Mouse (Mus musculus): Measurements from ENCODE around the gene Thoc2. TPM values are rescaled to one million over a fixed set of nuclear protein-coding genes. Genes with fewer than 3 reads are reported as not detected.
"Not testable (repeated sequence)": the region's sequence is repeated elsewhere in the genome, so short reads cannot be mapped to it uniquely, and the experiment has no call there.

Gene Thoc2
- 76.0 and 79.7 TPM in 2 replicates for polyA plus RNA-seq (2016; fragmentation: Nextera tagmentation; extraction: Ambion mirVana)

GRCm38 (mm10) chrX:41920574-41920973 is at the start of gene Thoc2:
Gene Thoc2 (minus strand): TSS chrX:41920674.
- Histone ChIP-seq H3K36me3 (replicated peaks) (no peaks in the 10 kb centered on the region), H3K27ac (no peak within 1 kb of the TSS), H3K27me3 (ENCODE audit: poor library complexity, severe bottlenecking) (no peaks in the 10 kb centered on the region), H3K9me3 (no peaks in the 10 kb centered on the region), H3K4me3 (no peak within 1 kb of the TSS), H3K4me1 (no peaks in the 10 kb centered on the region)
- no peak for DNase-seq (ENCODE audit: extremely low spot score, low spot score)
- WGBS = 97% methylated on average over 1 of the region's 1 CpGs

DNA sequence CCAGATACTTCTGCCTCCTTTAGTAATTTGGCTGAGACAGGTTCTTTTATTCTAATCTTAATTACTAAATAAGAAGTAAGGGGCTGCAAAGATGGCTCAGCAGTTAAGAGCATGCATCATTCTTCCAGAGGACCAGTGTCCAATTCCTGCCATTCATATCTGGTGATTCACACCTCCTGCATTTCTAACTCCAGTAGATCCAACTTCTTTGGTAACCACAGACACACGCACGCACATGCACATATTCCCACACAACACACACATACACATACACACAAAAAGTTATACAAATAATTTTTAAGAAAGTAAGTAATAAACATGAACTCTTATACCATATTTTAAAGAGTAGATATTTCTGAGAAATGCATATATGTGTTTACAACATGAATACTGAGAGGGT is 49.6 kb upstream of the Thoc2 start:
- H3K27ac ChIP-seq = no peak overlapping the region
- no peaks in the 10 kb centered on the region for H3K27me3 ChIP-seq (ENCODE audit: poor library complexity, severe bottlenecking)
- H3K9me3 ChIP-seq = no peaks in the 10 kb centered on the region
- DNase-seq (ENCODE audit: extremely low spot score, low spot score) = no peak
- H3K4me1 ChIP-seq = no peaks in the 10 kb centered on the region
- 91% methylated on average over 2 of the region's 2 CpGs for WGBS
- H3K4me3 ChIP-seq = no peak overlapping the region
- no peaks in the 10 kb centered on the region for H3K36me3 ChIP-seq (replicated peaks)

- DNase-seq (ENCODE audit: extremely low spot score, low spot score) = no peak
- 92% methylated on average over 4 of the region's 4 CpGs for WGBS
- no peaks in the 10 kb centered on the region for H3K27me3 ChIP-seq (ENCODE audit: poor library complexity, severe bottlenecking)
These were observed 48.9 kb upstream of the Thoc2 start for GRCm38 (mm10) chrX:41969341-41969740.

GRCm38 (mm10) chrX:41957161-41957560 is 36.7 kb upstream of the Thoc2 start:
- no peaks in the 10 kb centered on the region for H3K36me3 ChIP-seq (replicated peaks)
- H3K4me3 ChIP-seq = no peak overlapping the region
- H3K9me3 ChIP-seq = no peaks in the 10 kb centered on the region
- 60% methylated on average over 4 of the region's 4 CpGs for WGBS
- no peak for DNase-seq (ENCODE audit: extremely low spot score, low spot score)
- no peaks in the 10 kb centered on the region for H3K4me1 ChIP-seq
- no peak overlapping the region for H3K27ac ChIP-seq
- no peaks in the 10 kb centered on the region for H3K27me3 ChIP-seq (ENCODE audit: poor library complexity, severe bottlenecking)

More at GRCm38 (mm10) chrX:41969341-41969740, 48.9 kb upstream of the Thoc2 start:
- H3K4me3 ChIP-seq = no peak overlapping the region
- H3K4me1 ChIP-seq = no peaks in the 10 kb centered on the region
- no peaks in the 10 kb centered on the region for H3K9me3 ChIP-seq
- H3K27ac ChIP-seq = no peak overlapping the region
- H3K36me3 ChIP-seq (replicated peaks) = no peaks in the 10 kb centered on the region

DNA sequence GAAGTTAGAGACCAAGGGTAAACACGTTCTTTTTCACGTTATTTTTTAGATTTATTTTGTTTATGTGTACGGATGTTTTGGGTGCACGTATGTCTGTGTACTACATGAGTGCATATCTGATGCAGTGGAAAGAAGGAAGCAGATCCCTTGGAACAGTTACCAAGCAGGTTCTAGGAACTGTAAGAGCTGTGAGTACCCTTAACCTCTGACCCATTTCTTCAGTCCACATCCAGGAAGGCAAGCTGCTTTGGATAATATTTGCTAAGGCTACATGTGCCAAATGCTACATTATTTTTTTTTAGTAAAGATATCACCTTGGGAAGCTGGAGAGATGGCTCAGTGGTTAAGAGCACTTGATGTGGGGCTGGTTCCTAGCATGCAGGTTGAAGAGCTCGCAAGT is 21.4 kb upstream of the Thoc2 start:
- no peak overlapping the region for H3K27ac ChIP-seq
- WGBS = 84% methylated on average over 5 of the region's 5 CpGs
- no peaks in the 10 kb centered on the region for H3K9me3 ChIP-seq
- H3K4me3 ChIP-seq = no peak overlapping the region
- H3K27me3 ChIP-seq (ENCODE audit: poor library complexity, severe bottlenecking) = no peaks in the 10 kb centered on the region
- no peaks in the 10 kb centered on the region for H3K4me1 ChIP-seq
- H3K36me3 ChIP-seq (replicated peaks) = no peaks in the 10 kb centered on the region
- DNase-seq (ENCODE audit: extremely low spot score, low spot score) = no peak

DNA sequence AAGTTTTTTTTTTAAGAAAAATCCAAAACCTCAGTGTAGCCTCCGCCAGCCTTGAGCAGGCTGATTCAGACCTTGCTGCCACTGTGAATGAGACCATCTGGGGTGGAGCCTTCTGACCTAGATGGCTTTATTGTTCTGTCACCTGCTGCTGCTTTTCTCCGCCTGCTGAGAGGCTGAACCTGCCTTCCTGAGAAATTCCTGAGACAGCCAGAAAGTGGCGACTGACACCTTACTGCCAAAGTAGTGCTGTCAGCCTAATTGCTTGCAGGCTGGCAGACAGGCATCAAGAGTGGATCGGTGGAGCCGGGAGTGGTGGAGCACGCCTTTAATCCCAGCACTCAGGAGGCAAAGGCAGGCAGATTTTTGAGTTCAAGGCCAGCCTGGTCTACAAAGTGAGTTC is 11.3 kb upstream of the Thoc2 start:
- WGBS = 54% methylated on average over 6 of the region's 6 CpGs
- not testable (repeated sequence) for H3K9me3 ChIP-seq; H3K27me3 ChIP-seq (ENCODE audit: poor library complexity, severe bottlenecking); H3K4me3 ChIP-seq; H3K27ac ChIP-seq; H3K4me1 ChIP-seq; DNase-seq (ENCODE audit: extremely low spot score, low spot score); H3K36me3 ChIP-seq (replicated peaks)

- Histone ChIP-seq H3K36me3 (replicated peaks) (no peaks in the 10 kb centered on the region), H3K4me3 (no peak overlapping the region), H3K4me1 (no peaks in the 10 kb centered on the region), H3K9me3 (no peaks in the 10 kb centered on the region), H3K27me3 (ENCODE audit: poor library complexity, severe bottlenecking) (no peaks in the 10 kb centered on the region), H3K27ac (no peak overlapping the region)
- WGBS = 87% methylated on average over 5 of the region's 5 CpGs
- no peak for DNase-seq (ENCODE audit: extremely low spot score, low spot score)
These were observed 4.2 kb upstream of the Thoc2 start for GRCm38 (mm10) chrX:41924708-41925107.

- H3K27ac ChIP-seq = peak overlapping the region; percentile 94
- H3K9me3 ChIP-seq = peaks cover 2% of the 10 kb centered on the region; the same call in 1 of the 2 replicates
- DNase-seq (ENCODE audit: extremely low spot score, low spot score) = no peak
- H3K36me3 ChIP-seq (replicated peaks) = no peaks in the 10 kb centered on the region
- H3K4me1 ChIP-seq = peaks cover 8% of the 10 kb centered on the region; the same call in 1 of the 2 replicates
- H3K27me3 ChIP-seq (ENCODE audit: poor library complexity, severe bottlenecking) = no peaks in the 10 kb centered on the region
- peak overlapping the region; percentile 64 for H3K4me3 ChIP-seq
- 51% methylated on average over 10 of the region's 10 CpGs for WGBS
These were observed 8.4 kb downstream of the Thoc2 start for GRCm38 (mm10) chrX:41912061-41912401.

GRCm38 (mm10) chrX:41911390-41912060 is 8.9 kb downstream of the Thoc2 start:
- no peaks in the 10 kb centered on the region for H3K27me3 ChIP-seq (ENCODE audit: poor library complexity, severe bottlenecking)
- H3K9me3 ChIP-seq = peaks cover 2% of the 10 kb centered on the region; the same call in 1 of the 2 replicates
- WGBS = 20% methylated on average over 59 of the region's 59 CpGs
- H3K27ac ChIP-seq = peak overlapping the region; percentile 94
- peak overlapping the region; percentile 64 for H3K4me3 ChIP-seq
- H3K4me1 ChIP-seq = peaks cover 8% of the 10 kb centered on the region; the same call in 1 of the 2 replicates
- peak; percentile 81 for DNase-seq (ENCODE audit: extremely low spot score, low spot score)
- no peaks in the 10 kb centered on the region for H3K36me3 ChIP-seq (replicated peaks)

- H3K27ac ChIP-seq = peak overlapping the region; percentile 94
- H3K4me3 ChIP-seq = peak overlapping the region; percentile 64
- peaks cover 2% of the 10 kb centered on the region; the same call in 1 of the 2 replicates for H3K9me3 ChIP-seq
- WGBS = 8% methylated on average over 23 of the region's 24 CpGs
- H3K27me3 ChIP-seq (ENCODE audit: poor library complexity, severe bottlenecking) = no peaks in the 10 kb centered on the region
- H3K36me3 ChIP-seq (replicated peaks) = no peaks in the 10 kb centered on the region
- DNase-seq (ENCODE audit: extremely low spot score, low spot score) = no peak
- peaks cover 8% of the 10 kb centered on the region; the same call in 1 of the 2 replicates for H3K4me1 ChIP-seq
These were observed 9.5 kb downstream of the Thoc2 start for GRCm38 (mm10) chrX:41910981-41911380.

- 14% methylated on average over 9 of the region's 9 CpGs for whole genome bisulfite sequencing
- H3K36me3 ChIP-seq (replicated peaks) = no peaks in the 10 kb centered on the region
- peak overlapping the region; percentile 94; the same call in 1 of the 2 replicates for H3K27ac ChIP-seq
- no peaks in the 10 kb centered on the region for H3K27me3 ChIP-seq (ENCODE audit: poor library complexity, severe bottlenecking)
- DNase-seq (ENCODE audit: extremely low spot score, low spot score) = no peak
- H3K9me3 ChIP-seq = peaks cover 2% of the 10 kb centered on the region; the same call in 1 of the 2 replicates
- peaks cover 8% of the 10 kb centered on the region; the same call in 1 of the 2 replicates for H3K4me1 ChIP-seq
- H3K4me3 ChIP-seq = peak overlapping the region; percentile 64
These were observed 10.0 kb downstream of the Thoc2 start for GRCm38 (mm10) chrX:41910471-41910870.

- 68% methylated on average over 4 of the region's 4 CpGs for WGBS
- no peaks in the 10 kb centered on the region for H3K27me3 ChIP-seq (ENCODE audit: poor library complexity, severe bottlenecking)
- no peak for DNase-seq (ENCODE audit: extremely low spot score, low spot score)
These were observed 35.5 kb downstream of the Thoc2 start for GRCm38 (mm10) chrX:41884759-41885505.

GRCm38 (mm10) chrX:41876581-41876980 is 43.9 kb downstream of the Thoc2 start:
- no peak overlapping the region for H3K4me3 ChIP-seq
- DNase-seq (ENCODE audit: extremely low spot score, low spot score) = no peak
- 92% methylated on average over 2 of the region's 2 CpGs for WGBS
- no peaks in the 10 kb centered on the region for H3K4me1 ChIP-seq
- peaks cover 5% of the 10 kb centered on the region; the same call in 1 of the 2 replicates for H3K36me3 ChIP-seq (replicated peaks)
- H3K27me3 ChIP-seq (ENCODE audit: poor library complexity, severe bottlenecking) = no peaks in the 10 kb centered on the region
- H3K27ac ChIP-seq = no peak overlapping the region
- H3K9me3 ChIP-seq = no peaks in the 10 kb centered on the region

More at GRCm38 (mm10) chrX:41884759-41885505, 35.5 kb downstream of the Thoc2 start:
- H3K27ac ChIP-seq = no peak overlapping the region
- H3K36me3 ChIP-seq (replicated peaks) = no peaks in the 10 kb centered on the region; the same call in 1 of the 2 replicates
- H3K4me3 ChIP-seq = no peak overlapping the region
- no peaks in the 10 kb centered on the region for H3K9me3 ChIP-seq
- no peaks in the 10 kb centered on the region for H3K4me1 ChIP-seq
